Comparison of ENCODE assay signal across 19 mouse cellular contexts in genomic region chr9:55404976-55405702, GRCm38 (mm10).
"Had no signal": no experiment of that assay in that cellular context is flagged by ENCODE, and none has a peak within 500 bp of the region (broad histone marks: within the 10 kb centered on the region; RNA-seq: fewer than 3 reads in every experiment).

No protein-coding gene starts in this region.

- H3K4me3 ChIP-seq: layer of hippocampus, adult 2 months; limb, embryonic 12.5 days; limb, embryonic 15.5 days; liver, embryonic 15.5 days; lung, embryonic 15.5 days; megakaryocyte, embryonic 14.5 days; midbrain, embryonic 10.5 days; midbrain, embryonic 13.5 days; myocyte; neural tube, embryonic 13.5 days had no signal

- H3K4me2 ChIP-seq: limb, embryonic 12.5 days; limb, embryonic 15.5 days; liver, embryonic 11.5 days; liver, embryonic 15.5 days; lung, embryonic 15.5 days; midbrain, embryonic 13.5 days; neural tube, embryonic 13.5 days had no signal

- ATAC-seq: midbrain, embryonic 13.5 days; midbrain, embryonic 16.5 days had no signal

- H3K27ac ChIP-seq: kidney, postnatal 0 days; layer of hippocampus, adult 2 months; limb, embryonic 12.5 days; limb, embryonic 15.5 days; liver, embryonic 15.5 days; lung, embryonic 15.5 days; midbrain, embryonic 10.5 days; midbrain, embryonic 13.5 days; neural tube, embryonic 13.5 days had no signal

- H3K27me3 ChIP-seq: lung, embryonic 15.5 days; midbrain, embryonic 13.5 days; neural tube, embryonic 13.5 days had no signal

- H3K36me3 ChIP-seq: limb, embryonic 12.5 days; limb, embryonic 15.5 days; liver, embryonic 15.5 days; lung, embryonic 15.5 days; midbrain, embryonic 10.5 days; midbrain, embryonic 13.5 days; neural tube, embryonic 13.5 days had no signal

- DNase-seq: kidney, adult 2 months; kidney, postnatal 25 days; layer of hippocampus, postnatal 36 days; left cerebral cortex, postnatal 4 days; thymus, adult 2 months; thymus, postnatal 14 days had no signal

- H3K4me1 ChIP-seq: liver, embryonic 15.5 days; lung, embryonic 15.5 days had no signal

- H3K9me3 ChIP-seq: limb, embryonic 12.5 days; limb, embryonic 15.5 days; liver, embryonic 15.5 days; lung, embryonic 15.5 days; megakaryocyte, embryonic 14.5 days; midbrain, embryonic 10.5 days; midbrain, embryonic 13.5 days; neural tube, embryonic 13.5 days had no signal

- H3K9ac ChIP-seq: limb, embryonic 12.5 days; limb, embryonic 15.5 days; liver, embryonic 15.5 days; lung, embryonic 15.5 days; midbrain, embryonic 13.5 days; neural tube, embryonic 13.5 days had no signal
